Mouse (Mus musculus) CD4-positive helper T cell, adult 2 months (primary cell): Measurements from ENCODE around the gene Best1.

Experiments
- DNase-seq: peaks from one replicate; pipeline ENCODE4 v3.0.0-alpha.2; 2012; ENCODE audit warnings: low read depth, missing footprints, low spot score

Best1 gene

DNA sequence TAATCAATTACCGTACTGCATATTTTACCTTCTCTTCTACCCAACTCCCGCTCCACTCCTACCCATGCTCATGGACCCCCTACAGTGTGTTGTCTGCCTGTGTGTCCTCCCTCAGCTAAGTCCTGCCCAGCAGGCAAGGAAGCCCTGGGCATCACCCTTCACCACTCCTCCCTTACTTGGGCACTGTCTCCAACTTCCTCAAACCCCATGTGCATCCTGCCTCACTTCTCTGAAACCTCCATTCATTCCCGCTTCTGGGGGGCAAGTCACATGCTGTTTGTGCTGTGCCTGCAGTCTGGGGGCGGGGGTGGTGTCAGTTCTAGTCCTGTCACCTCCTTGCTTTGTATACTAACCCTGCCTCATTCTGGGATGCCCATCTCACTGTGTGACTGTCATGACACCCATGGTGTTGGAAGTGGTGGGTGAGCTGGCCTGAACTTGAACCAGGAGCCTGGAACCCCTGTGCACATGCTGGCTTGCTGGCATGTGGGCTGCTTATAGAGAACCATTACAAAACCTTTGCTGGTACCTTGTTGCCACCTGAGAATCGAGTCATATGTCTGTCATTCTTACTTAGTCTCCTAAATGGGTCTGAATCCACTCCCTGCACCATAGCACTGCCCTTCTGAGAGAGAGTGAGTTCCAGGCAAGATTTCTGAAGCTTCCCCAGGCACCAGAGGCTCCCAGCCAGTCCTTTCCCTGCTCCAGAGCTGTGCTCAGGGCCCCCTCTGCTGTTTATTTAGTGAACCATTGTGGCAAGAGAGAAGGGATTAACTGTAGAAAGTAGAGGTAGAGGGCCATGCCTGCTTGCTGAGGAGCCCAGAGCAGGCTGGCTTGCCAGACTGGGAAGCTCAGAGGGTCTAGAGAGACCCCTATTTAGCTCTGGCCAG is 21.2 kb upstream of the Best1 start:
- DNase-seq = no peak

DNA sequence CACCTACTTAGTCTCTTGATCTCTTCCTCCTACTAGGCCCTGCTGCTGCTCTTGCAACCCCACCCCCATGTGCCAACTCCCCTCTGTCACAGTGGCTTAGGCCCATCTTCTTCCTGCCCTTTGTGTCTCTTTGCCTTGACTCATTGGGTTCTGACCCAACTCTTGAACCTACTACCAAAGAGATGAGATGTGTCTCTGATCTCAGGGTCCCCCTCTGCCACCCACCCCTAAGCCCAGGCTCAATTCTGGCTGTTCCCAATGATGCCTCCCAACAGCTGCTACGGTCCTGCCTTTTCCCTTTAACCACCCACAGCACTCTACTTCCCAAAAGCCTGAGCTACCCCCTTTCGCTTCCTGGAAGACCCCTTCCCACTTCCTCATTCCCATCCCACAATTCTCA is 20.5 kb upstream of the Best1 start:
- DNase-seq = no peak

DNA sequence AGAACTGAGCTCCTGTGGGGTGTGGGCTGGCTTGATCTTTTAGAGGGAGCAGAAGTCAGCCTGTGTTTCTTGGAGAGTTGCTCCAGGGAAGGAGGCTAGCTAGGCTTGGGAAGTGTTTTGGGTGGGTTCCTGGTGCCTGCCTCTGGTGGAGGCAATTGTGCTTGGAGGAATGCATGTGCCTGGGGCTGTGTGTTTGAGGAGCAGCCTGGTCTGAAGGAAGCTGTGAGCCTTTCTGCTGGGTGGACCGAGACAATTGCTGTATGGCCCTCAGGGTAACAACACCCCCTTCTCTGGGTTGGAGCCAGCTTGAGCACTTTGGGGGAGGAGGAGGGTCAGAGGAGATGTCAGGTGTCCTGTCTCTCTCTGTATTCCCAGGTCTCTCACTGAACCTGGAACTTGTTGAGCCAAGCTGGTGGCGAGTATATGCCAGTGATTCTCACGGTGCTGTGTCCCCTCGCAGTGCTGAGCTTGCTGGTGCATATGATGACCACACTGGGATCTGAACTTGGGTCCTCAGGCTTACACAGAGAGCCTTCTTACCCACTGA is 17.9 kb upstream of the Best1 start:
- DNase-seq = no peak

DNA sequence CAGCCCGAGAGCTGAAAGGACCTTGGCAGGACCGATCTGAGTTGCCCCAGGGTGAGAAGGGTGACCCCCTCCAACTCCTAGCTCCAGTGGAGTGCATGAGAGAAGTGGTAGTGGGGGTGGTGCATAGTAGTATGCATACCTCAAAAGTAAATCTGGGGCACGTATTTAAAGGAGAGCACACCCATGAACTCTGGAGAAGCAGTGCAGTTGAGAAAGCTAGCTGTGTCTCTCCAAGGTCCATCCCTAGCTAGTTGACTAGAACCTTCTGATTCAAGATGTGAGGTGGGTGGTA is 17.0 kb upstream of the Best1 start:
- no peak for DNase-seq

DNA sequence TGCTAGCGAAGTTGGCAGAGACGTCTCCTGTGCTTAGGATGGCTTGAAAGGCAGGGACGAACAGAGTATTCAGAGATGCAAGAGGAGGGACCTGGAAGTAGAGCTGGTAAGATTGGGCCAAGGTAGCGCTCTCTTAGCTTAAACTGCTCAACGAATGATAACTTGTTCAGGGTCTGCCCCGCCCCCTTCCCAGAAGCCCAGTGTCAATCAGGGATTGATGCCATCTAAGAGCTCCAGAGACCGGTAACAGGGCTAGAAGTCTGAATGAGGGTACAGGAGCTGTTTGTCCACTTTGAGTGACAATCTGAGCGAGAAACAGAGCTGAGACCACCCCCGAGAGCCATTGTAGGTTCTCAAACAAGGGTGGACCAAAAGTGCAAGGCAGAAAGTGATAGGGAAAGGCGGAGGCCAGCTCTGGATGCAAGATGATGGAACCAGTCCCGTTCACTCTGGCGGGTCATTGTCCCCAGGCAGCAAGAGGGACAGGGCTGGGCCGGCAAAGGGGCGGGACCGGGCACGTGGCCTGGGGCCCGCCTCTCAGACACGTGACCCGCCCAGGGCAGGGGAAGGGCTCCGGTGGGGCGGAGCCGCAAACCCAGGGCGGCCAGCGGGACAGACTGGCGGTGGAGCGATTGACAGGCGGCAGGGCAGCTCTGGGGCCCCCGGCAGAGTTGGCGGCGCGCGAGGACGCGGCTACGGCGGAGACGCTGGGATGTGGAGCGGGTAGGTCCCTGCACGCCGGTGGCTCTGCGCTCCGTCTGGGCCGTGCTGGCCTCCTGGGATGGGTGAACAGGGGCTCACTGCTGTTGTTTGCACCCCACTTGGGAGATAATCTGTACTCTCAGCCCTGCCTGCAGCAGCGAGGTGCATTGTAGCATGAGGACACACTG is 16.4 kb upstream of the Best1 start:
- DNase-seq = peak; percentile 44

DNA sequence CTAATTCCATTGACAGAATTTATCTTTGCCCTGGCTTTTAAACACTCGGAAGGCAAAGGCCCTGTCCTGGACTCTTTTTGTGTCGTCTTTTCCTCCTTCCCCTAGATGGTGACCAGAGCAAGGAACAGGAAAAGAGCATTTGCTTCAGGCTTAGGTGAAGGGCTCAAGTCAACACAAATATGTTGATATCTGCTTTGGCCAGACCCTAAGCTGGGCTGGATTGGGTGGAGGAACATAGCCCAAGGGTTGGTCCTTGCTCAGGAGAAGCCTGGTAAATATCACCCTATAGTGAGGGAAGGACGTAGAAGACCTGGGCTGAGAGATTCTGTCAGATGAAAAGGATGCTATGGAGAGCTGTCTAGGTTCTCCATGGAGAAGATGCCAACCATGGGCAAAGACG is 14.7 kb upstream of the Best1 start:
- DNase-seq = no peak

DNA sequence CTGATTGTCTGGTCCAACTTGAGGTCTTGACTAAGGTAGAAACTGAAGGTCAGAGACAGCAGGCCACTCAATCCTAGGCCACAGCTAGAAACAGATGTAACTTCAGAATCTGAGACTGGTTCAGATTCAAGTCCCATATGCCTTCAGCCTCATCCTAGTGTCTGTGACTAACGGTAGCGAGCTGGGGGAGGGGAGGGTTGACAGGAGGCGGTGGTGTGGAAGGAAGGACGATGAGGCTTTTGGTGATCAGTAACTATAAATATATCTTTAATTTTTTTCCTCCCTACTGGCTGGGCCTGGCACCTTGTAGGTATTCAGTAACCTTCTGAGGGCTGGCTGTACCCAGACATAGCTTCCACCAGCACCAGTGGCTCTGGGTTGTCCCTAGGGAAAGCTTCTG is 14.0 kb upstream of the Best1 start:
- no peak for DNase-seq

DNA sequence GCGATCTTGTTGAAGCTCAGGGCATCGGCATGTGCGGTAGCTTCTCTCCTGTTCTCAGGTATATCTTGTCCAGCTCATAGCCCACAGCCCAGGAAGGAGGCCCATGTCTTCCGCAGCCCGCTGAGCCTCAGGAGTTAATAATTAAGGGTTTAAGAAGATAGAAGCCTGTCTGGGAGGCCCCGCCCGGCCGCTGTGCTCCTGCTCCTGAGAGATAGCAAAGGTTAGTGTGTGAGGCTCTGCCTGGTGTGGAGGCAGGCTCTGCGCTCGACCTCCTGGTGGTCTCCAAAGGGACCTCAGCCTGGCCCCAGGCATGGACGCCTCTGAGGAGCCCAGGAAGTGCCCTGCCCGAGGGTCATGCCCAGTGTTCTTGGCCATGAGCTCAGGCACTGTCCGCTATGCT is 13.4 kb upstream of the Best1 start:
- DNase-seq = no peak

DNA sequence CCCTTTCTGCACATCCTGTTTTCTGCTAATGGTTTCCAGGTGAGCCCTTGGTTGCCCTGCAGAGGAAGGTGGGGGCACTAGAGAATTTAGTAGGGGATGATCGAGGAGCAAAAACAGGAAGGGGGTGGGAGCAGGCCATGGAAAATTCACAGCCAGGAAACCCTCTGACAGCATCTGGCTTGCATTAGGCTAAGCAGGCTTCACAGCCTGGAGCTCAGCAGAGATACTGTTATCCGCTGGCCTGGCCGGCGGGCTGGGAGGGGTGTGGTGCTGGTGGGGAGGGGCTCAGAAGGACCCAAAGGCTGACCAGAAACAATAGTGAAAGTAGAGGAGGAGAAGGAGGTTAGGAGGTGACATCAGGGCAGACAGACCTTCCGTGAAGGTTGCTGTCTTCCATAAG is 12.5 kb upstream of the Best1 start:
- no peak for DNase-seq

DNA sequence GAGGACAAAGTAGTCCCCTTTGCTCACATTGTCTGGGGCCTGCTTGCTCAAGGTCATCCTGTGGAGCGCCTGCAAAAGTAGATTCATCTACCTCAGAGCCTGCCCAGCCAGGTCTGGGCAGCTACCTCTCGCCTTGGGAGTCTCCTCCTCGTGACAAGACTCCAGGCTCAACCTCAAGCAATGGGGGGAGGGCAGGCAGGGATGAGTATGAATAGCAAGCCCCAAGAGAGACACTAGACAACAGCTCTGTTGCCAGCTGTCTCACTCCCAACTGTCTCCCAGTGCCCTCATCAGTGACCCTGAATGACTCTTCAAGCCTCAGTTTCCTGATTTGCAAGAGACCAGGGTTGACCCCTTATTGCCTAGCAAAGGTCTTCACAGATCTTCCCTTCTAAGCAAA is 11.9 kb upstream of the Best1 start:
- no peak for DNase-seq

DNA sequence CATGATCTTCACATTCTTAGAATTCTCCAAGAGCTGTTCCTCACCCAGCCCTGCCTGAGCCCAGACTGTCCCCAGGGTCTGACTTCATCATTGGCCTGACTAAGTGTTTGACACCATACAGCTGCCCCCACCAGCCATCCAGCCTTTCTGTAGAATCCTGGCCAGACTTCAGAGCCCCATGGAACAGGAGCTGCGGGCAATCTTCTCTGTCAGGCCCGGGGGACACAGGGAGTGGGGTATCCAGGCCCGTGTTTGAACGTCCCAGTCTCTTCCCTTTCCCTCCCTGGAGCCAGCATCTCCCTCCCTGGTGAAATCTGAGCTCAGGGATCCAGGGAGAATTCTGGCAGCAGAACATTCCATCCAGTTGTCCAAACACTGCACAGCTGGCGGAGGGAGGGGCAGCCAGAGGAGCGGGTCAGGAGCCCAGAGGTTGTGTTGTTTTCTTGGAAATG is 11.4 kb upstream of the Best1 start:
- no peak for DNase-seq

DNA sequence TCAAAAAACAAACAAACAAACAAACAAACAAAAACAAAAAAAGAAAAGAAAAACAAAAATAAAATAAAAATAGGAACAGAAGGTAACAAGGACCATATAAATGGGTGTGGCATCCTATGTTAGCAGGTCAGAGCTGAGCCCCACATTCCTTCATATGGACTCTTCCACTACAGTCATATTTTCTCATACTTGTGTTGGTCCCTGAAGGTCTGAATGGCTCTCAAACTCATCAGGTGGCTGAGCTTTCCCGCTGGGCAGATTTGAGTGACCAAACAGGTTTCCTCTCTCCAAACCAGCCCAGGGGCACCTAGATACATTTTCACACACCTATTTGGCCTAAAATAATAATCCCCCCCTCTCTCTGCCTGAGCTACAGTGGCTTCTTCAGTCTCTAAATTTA is 10.0 kb upstream of the Best1 start:
- no peak for DNase-seq

DNA sequence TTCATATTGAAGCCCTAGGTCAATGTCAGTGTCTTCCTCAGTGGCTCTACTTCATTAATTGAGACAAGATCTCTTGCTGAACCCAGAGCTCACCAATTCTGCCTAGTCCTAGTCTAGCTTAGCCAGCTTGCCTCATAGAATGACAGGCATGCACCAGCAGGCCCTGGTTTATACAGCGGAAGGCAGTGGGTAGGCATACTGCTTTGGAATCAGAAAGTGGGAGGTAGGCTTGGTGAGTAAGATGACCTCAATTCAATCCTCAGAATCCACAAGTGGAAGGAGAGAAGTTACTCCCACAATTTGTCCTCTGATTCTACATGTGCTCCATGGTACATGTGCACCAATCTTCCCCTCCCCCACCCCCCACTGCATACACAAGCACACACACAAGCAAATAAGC is 2.3 kb upstream of the Best1 start:
- DNase-seq = no peak

DNA sequence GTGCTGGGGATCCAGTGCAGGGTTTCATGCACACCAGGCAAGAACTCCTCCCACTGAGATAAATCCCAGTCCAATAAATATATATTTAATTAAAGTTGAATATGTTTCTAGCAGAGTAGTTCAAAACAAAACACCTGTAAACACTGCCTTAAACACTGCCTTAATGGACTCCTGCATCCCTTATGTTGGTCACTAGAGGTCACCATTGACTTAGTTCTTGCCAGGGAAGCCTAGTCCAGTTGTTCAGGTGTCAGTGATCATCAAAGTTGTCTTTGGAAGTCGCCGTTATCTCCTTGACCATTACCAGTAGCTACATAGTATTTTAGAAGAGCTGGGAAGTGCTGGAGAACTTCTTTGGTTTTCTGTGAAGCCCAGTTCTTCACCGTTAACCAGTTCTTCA is 1.1 kb downstream of the Best1 start:
- DNase-seq = no peak

DNA sequence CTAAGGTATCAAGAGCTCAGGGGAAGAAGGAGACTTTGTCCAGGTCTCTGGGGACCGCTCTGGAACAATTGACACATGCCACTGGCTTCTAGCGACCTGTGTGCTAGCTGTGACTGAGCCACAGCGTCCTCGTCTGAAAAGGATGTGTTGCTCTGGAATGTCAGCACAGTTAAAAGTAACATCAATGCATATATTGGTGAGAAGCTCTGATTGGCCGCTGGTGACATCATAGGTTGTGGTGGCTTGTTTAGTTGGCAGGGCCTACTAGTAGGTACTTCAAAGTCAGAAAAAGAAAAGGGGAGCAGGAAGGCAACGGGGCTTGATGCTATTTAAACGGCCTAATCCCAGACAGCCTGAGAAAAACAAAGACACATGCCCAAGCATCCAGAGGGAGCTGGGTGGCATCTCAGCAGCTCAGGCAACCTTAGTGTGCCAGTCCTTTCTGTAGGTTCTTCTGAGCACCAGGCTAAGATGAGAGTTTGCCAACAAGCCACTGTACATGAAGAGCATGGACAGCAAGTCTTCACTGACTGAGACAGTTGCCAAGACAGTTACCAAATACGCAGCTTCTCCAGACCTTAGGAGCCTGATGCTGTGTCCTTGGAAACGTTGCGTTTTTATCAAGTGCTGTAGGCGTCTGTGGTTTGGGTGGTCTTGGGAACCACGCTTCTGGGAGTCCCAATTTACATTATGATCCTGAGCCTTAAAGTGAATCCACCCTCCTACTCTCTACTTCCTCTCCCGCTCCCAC is 2.5 kb downstream of the Best1 start:
- no peak for DNase-seq

DNA sequence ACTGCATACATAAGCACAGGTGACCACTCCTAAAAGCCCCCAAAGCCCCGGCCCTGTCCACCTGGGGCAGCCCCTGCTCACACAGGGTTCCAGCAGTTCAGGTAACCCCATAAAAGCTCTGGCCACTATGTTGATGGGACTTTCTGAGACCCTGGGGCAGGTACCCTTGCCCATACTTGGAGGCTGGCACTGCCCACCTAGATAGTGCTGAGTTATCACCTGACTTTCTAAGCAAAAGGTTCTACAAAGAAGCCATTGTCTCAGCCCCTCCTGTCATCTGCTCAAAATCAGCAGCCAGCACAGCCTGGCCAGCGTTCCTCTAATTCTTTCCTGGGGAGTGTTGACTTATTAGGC is 3.4 kb downstream of the Best1 start:
- no peak for DNase-seq

DNA sequence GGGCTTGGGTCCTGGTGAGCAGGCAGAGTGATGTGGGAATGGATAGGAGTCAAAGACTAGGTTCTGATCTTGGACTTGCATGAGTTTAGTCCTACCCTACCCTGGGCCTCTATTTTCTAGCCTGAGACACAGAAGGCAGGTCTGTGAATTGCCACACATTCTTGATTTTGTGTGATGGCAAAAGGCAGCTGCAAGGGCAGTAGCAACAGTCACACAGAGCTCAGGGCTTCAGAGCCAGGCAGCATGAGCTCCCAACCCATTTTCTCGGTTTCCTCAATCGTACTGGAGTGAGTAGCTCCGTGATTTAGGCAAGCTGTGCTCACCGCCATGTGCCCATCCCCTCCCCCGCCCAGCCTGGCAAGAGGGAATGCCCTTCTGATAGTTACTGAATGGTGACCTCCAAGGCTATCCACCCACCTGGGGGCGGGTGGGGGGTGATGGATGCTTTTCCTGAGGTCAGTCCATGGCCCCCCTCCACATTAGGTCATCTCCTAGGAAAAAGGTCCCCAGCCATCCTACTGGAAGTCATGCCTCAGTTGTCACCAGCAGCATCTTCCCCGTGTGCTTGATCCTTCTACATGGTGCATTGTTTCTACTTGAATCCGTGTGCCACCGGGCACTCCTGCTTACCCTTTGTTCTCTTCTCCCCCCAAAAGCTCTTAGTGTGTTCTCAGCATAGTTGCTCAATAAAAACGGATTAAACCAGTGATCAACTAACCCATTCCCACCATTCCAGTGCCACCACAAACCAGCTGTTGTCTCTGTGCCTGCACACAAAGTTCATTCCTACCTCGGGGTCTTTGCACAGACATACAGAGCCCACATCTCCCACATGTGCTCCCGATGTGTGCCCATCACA is 4.0 kb downstream of the Best1 start:
- DNase-seq = no peak

DNA sequence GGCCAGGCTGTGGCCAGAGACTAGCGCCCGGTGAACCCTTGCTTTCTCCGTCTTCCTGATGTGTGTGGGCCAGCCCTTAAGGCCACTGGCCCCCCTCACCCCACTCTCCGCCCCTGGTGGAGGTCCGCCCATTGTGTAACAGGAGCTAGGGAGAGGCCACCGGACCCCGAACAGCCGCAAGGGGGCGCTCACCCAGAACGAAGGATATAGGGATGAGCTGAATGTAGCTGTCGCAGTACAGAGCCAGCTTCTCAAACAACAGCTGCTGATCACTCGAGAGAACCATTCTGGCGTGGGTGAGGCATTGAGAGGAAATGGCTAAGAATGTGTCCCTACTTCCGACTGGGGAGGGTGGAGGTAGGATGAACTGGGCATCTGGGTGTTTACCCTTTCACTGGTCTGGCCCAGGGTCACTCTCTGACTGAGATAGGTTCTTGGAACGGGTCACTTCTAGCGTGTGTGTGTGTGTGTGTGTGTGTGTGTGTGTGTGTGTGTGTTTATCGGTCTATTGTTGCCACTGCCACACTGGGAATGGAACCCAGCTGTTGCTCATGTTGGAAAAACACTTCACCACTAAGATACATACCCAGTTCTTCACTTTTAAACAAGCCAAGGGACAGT is 8.3 kb downstream of the Best1 start:
- DNase-seq = peak; percentile 75

DNA sequence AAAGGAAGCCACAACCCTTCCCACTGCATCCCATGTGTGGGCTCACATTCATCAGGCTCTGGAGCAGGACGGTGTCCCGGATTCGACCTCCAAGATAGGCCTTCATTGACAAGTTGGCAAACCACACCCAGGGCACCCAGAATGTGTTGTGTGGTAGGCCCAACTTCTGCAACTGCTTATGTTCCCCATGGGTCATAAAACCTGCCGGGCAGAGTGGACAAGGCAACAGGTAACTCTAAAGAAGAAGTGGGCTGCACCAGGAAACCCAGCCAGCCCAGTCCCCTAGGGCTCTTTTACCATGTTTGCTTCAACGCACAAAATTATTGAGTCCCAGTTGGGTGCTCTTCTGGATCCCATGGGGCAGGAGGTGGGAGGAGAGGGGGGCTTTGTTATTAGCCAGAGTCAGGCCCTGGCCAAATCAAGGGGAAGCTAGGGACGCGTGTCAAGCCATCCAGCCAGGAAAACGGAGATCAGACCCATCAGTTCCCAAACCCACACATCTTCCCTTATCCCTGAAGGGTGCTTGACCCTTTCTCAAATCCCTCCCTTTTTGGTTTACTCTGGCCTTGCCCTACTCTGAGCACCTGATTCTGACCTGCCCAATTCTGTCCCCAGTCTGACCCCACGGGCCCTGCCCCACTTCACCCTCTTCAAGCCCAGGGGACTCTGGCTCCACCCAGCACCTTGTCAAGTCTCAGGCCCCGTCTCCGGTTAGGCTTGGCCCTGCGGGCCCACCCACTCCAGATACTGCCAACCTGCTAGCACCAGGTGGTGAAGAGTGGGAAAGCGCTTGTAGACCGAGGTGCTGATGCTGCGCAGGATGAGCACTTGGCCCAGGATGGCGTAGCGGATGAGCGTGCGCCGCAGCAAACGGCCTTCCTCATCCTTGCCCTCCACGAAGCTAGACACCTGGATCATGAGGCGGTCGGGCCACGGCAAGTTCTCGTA is 9.1 kb downstream of the Best1 start:
- no peak for DNase-seq
